9 mouse cellular contexts compared by ENCODE assay signal in the genomic region with DNA sequence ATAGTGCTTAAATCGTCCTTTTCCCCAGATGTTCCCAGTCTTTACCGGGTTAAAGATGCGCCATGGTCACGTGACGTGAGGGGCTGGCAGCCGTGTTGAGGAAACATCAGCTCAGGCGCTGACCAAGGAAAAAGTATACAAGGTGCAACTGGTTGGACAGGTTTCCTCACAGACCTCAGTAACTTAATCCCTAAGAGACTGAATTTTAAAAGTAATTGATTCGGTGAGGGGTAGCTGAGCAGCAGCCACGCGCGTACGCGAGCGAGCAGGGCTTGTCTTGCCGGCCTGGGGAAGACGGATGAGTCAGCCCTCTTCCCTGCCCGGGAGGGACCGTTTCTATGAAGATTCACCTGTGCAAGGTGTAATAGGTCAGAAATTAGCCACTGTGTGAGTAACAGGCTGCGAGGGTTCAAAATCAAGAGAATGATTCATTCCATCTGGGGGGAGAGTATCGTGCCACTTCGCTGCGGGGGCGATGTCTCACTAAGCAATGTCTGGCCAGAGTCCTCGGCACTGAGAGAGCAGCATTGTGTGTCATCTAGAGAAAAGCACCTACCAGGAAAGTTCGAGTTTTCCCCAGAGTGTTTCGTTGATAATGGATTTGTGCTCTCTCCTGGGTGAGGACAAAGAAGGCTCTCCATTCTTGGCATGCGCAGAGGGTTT. TPM values are rescaled to one million over a fixed set of nuclear protein-coding genes. Genes with fewer than 3 reads are reported as not detected.
DNase-seq lines count a peak whose midpoint lies in the region; ATAC-seq lines count a peak whose summit lies in the region.
"Had no signal": no experiment of that assay in that cellular context is flagged by ENCODE, and none has a peak within 500 bp of the region (broad histone marks: within the 10 kb centered on the region; RNA-seq: fewer than 3 reads in every experiment).

No protein-coding gene starts in this region.

- 0 out of 2 replicates have a peak, but pooled peaks cover 3% of the 10 kb centered on the region for H3K4me1 ChIP-seq in heart, embryonic 12.5 days (replicated peaks)
- H3K4me1 ChIP-seq in hindbrain, embryonic 14.5 days (replicated peaks; ENCODE audit: control insufficient read depth, insufficient read depth, low read length) = peaks cover 16% of the 10 kb centered on the region
- H3K4me1 ChIP-seq in liver, embryonic 13.5 days (replicated peaks) = peaks cover 4% of the 10 kb centered on the region
- peaks cover 13% of the 10 kb centered on the region; the same call in 1 of the 2 replicates for H3K4me1 ChIP-seq in stomach, embryonic 14.5 days (ENCODE audit: control insufficient read depth, insufficient read depth, low read length)

- peak overlapping the region; percentile 56 for H3K9ac ChIP-seq in heart, embryonic 12.5 days
- peak overlapping the region; percentile 55 for H3K9ac ChIP-seq in hindbrain, embryonic 14.5 days
- no peak overlapping the region for H3K9ac ChIP-seq in liver, embryonic 13.5 days
- no peak overlapping the region for H3K9ac ChIP-seq in stomach, embryonic 14.5 days (replicated peaks; ENCODE audit: low read depth, low read length)

- H3K36me3 ChIP-seq in heart, embryonic 12.5 days = no peaks in the 10 kb centered on the region
- H3K36me3 ChIP-seq in hindbrain, embryonic 14.5 days (replicated peaks; ENCODE audit: control insufficient read depth, insufficient read depth) = no peaks in the 10 kb centered on the region
- H3K36me3 ChIP-seq in liver, embryonic 13.5 days = no peaks in the 10 kb centered on the region
- H3K36me3 ChIP-seq in stomach, embryonic 14.5 days (ENCODE audit: control insufficient read depth, insufficient read depth, low read length) = no peaks in the 10 kb centered on the region

- no peak for DNase-seq in heart, postnatal 4 days
- peak; percentile 49 for DNase-seq in embryo, embryonic 10.5 days (ENCODE audit: low spot score)
- DNase-seq in hindbrain, embryonic 14.5 days (ENCODE audit: low spot score) = peak; percentile 58
- no peak for DNase-seq in liver, embryonic 13.5 days
- no peak for DNase-seq in layer of hippocampus, adult 9-11 months
- DNase-seq in gastrocnemius, postnatal 25 days = no peak

- WGBS in heart, embryonic 12.5 days = 31% methylated on average over 27 of the region's 27 CpGs
- WGBS in hindbrain, embryonic 14.5 days = 38% methylated on average over 27 of the region's 27 CpGs
- WGBS in liver, embryonic 13.5 days (ENCODE audit: insufficient replicate concordance) = 35% methylated on average over 27 of the region's 27 CpGs
- 23% methylated on average over 27 of the region's 27 CpGs for WGBS in stomach, embryonic 14.5 days

- H3K27ac ChIP-seq in heart, embryonic 12.5 days (ENCODE audit: poor library complexity, severe bottlenecking) = no peak overlapping the region
- H3K27ac ChIP-seq in hindbrain, embryonic 14.5 days = peak overlapping the region; percentile 16; the same call in 1 of the 2 replicates
- H3K27ac ChIP-seq in liver, embryonic 13.5 days = no peak overlapping the region
- peak overlapping the region; percentile 70 for H3K27ac ChIP-seq in stomach, embryonic 14.5 days (ENCODE audit: low read length)

- no peaks in the 10 kb centered on the region for H3K27me3 ChIP-seq in heart, embryonic 12.5 days (replicated peaks)
- no peaks in the 10 kb centered on the region for H3K27me3 ChIP-seq in hindbrain, embryonic 14.5 days (ENCODE audit: control insufficient read depth, insufficient read depth, low read length)
- H3K27me3 ChIP-seq in liver, embryonic 13.5 days = peaks cover 6% of the 10 kb centered on the region; the same call in 1 of the 2 replicates
- no peaks in the 10 kb centered on the region for H3K27me3 ChIP-seq in stomach, embryonic 14.5 days (ENCODE audit: control insufficient read depth, insufficient read depth, low read length)

- no peaks in the 10 kb centered on the region for H3K9me3 ChIP-seq in heart, embryonic 12.5 days (replicated peaks)
- H3K9me3 ChIP-seq in hindbrain, embryonic 14.5 days (ENCODE audit: control insufficient read depth, low read length) = no peaks in the 10 kb centered on the region
- H3K9me3 ChIP-seq in liver, embryonic 13.5 days (replicated peaks) = no peaks in the 10 kb centered on the region
- H3K9me3 ChIP-seq in stomach, embryonic 14.5 days (ENCODE audit: control insufficient read depth, low read depth, low read length) = no peaks in the 10 kb centered on the region

- peak overlapping the region; percentile 73 for H3K4me2 ChIP-seq in heart, embryonic 12.5 days
- H3K4me2 ChIP-seq in hindbrain, embryonic 14.5 days (replicated peaks) = peak overlapping the region; percentile 56
- H3K4me2 ChIP-seq in liver, embryonic 13.5 days = peak overlapping the region; percentile 25; the same call in 1 of the 2 replicates
- H3K4me2 ChIP-seq in stomach, embryonic 14.5 days (replicated peaks; ENCODE audit: low read depth, low read length) = peak overlapping the region; percentile 35

- no peak for ATAC-seq in heart, embryonic 12.5 days (ENCODE audit: insufficient number of reproducible peaks, low FRiP score)
- no peak for ATAC-seq in hindbrain, embryonic 14.5 days (ENCODE audit: low FRiP score)
- ATAC-seq in liver, embryonic 13.5 days (ENCODE audit: low read depth) = no peak
- peak; percentile 35 for ATAC-seq in stomach, embryonic 14.5 days (ENCODE audit: insufficient number of reproducible peaks, insufficient read depth, low FRiP score, low read depth)

- H3K4me3 ChIP-seq in heart, embryonic 12.5 days = peak overlapping the region; percentile 42
- peak overlapping the region; percentile 32 for H3K4me3 ChIP-seq in hindbrain, embryonic 14.5 days (replicated peaks; ENCODE audit: low read length)
- H3K4me3 ChIP-seq in liver, embryonic 13.5 days (replicated peaks) = no peak overlapping the region; the same call in 1 of the 2 replicates
- peak overlapping the region; percentile 6 for H3K4me3 ChIP-seq in stomach, embryonic 14.5 days (ENCODE audit: low read depth, low read length)

RNA-seq across cellular contexts. Expression of gene Epcam, which starts 26.1 kb away (rescaled TPM):
- 2.9 and 3.9 TPM in 2 replicates for polyA plus RNA-seq in heart, embryonic 12.5 days (2016; fragmentation: Nextera tagmentation; extraction: Ambion mirVana)
- total RNA-seq in heart, postnatal 4 days (2021) = not detected
- 4.5 and 5.4 TPM in 2 replicates for polyA plus RNA-seq in hindbrain, embryonic 14.5 days (2014; fragmentation: Nextera tagmentation; extraction: Ambion mirVana)
- 0.81 and 2.7 TPM in 2 replicates for polyA plus RNA-seq in liver, embryonic 13.5 days (2015; fragmentation: Nextera tagmentation; extraction: Ambion mirVana)
- 404 and 425 TPM in 2 replicates for polyA plus RNA-seq in stomach, embryonic 14.5 days (2014; fragmentation: Nextera tagmentation; extraction: Ambion mirVana)
- total RNA-seq in gastrocnemius, postnatal 25 days (2021) = not detected
- total RNA-seq: MEL had no signal

Comparison
In these comparisons a context has a peak if more than half of its experiments do, and no peak if none do; other contexts are left out.
1. H3K27ac ChIP-seq: peak in hindbrain, embryonic 14.5 days (single experiment) and stomach, embryonic 14.5 days (single experiment); none in heart, embryonic 12.5 days (single experiment) and liver, embryonic 13.5 days (single experiment).
2. H3K9ac ChIP-seq: peak in heart, embryonic 12.5 days (single experiment) and hindbrain, embryonic 14.5 days (single experiment); none in liver, embryonic 13.5 days (single experiment) and stomach, embryonic 14.5 days (single experiment).
3. DNase-seq: peak in embryo, embryonic 10.5 days (single experiment) and hindbrain, embryonic 14.5 days (single experiment); none in heart, postnatal 4 days (single experiment), liver, embryonic 13.5 days (single experiment), layer of hippocampus, adult 9-11 months (single experiment) and gastrocnemius, postnatal 25 days (single experiment).
4. RNA of gene Epcam, which starts 26.1 kb away (polyA plus RNA-seq): 404 to 425 TPM in stomach, embryonic 14.5 days; 4.5 to 5.4 TPM in hindbrain, embryonic 14.5 days, 2.9 to 3.9 TPM in heart, embryonic 12.5 days and 0.81 to 2.7 TPM in liver, embryonic 13.5 days; every median in the first group is over 10 times any median in the second.
5. Peak in every context shown above with its lines, with median percentiles within 50 percentile points of each other: H3K4me2 ChIP-seq.